Mouse (Mus musculus) Patski (cell line): ENCODE data around the gene Shisa3. TPM values are rescaled to one million over a fixed set of nuclear protein-coding genes. Genes with fewer than 3 reads are reported as not detected.

Source experiments
- ATAC-seq: fragments of 100-300 bp; one replicate; pipeline ENCODE4 v1.8.0; 2021
- CTCF ChIA-PET: fragments of 350-600 bp; sonication (Branson Sonifier 250); formaldehyde crosslinking; loops from one replicate; lab custom pipeline; 2022; ENCODE audit warnings: inconsistent platforms; lab: Charles Lee
- POLR2A ChIA-PET: fragments of 350-600 bp; sonication (Branson Sonifier 250); formaldehyde crosslinking; loops from one replicate; lab custom pipeline; 2022; ENCODE audit warnings: antibody characterized with exemption, inconsistent platforms; lab: Charles Lee
- DNase-seq: peaks from one replicate; pipeline ENCODE4 v3.0.0-alpha.2; 2011; ENCODE audit warnings: low read depth, low spot score
- H3K27me3 ChIP-seq: fragments of 371-371 bp; one replicate; pipeline ENCODE4 v1.5.1; 2021
- CTCF ChIP-seq: fragments of 100-300 bp; IDR thresholded peaks from one replicate; pipeline ENCODE4 v1.5.1; 2021
- in situ Hi-C: fragments of 300-500 bp; cut with MboI; formaldehyde crosslinking; loops from 3 replicates; pipeline ENCODE4 v1.11.1; 2018; ENCODE audit warnings: low pct_unique_long_range_greater_than_20kb, mixed read lengths
- polyA plus RNA-seq: library from polyadenylated mRNA; unstranded; gene quantifications from one replicate; pipeline ENCODE4 v1.2.3, GENCODE M21; 2021

Gene Shisa3
- polyA plus RNA-seq, 1 experiment from 2014 or later, result not detected

DNA sequence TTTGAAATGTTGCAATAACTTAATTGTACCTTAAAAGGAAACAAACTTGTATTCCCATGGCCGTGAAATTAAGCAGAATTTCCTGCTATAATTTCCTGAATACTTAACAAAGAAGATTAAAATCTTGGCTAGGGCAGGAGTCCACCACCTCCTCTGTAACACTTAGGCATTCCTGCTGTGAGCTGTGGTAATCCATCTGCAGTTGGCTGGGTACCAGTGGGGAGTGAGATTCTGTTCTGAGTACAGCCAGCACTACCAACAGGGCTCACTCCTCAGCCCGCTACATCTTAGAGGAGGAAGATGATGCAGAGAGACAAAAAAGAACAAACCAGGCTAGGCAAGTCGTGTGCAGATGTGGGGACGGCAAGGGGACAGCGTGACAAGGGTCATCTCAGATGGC lies 46.9 kb downstream of the Shisa3 start:
- no peak for ATAC-seq
- no peaks in the 10 kb centered on the region for H3K27me3 ChIP-seq
- in situ Hi-C loops, result no loop called here
- ChIA-PET POLR2A (no interaction called here), CTCF (interaction anchor here (1.9 kb wide), 1 partner anchor 73 kb away, joined by 4 read pairs; no protein-coding TSS in a partner anchor)
- TF ChIP-seq CTCF, result no peak
- no peak for DNase-seq

DNA sequence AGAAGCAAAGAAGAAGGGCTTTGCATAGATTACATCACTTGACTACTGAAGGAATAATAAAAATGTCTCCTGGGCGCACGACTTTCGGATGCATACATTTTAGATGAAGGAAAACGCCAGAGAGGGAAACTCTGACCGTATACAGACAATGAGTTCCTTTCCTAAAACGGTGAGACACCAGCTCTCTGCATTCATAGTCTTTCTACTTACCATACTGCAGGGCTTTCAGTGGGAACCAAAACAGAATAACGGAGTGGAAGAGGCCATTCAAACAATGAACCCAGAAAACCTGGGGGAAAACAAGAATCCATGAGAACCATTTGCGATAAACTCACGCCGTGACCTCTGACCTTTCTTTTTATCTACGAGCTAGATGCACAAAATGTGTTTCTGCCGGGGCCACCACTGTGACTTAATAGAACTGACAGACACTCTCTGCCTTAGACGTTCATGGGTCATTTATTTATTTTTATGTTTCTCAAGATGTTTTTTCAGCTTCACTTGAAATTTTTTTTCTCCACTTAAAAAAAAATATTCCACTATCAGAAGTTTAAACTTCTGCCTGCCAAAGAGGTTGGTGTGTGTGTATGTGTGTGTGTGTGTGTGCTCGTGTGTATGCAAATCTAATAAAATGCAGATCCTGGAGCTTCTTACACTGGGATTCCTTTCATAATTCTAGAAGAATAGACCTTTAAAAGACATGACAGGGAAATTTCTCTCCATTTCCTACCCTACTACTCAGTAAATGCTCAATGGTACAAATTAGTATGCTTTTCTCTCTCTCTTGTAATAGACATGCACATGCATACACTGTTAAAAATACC lies 48.2 kb downstream of the Shisa3 start:
- H3K27me3 ChIP-seq, result no peaks in the 10 kb centered on the region
- CTCF ChIA-PET, result interaction anchor here (0.7 kb wide), 1 partner anchor 12 kb away, joined by 3 read pairs; no protein-coding TSS in a partner anchor
- POLR2A ChIA-PET, result no interaction called here
- DNase-seq, result no peak
- in situ Hi-C loops, result no loop called here
- no peak for ATAC-seq
- no peak for TF ChIP-seq CTCF

DNA sequence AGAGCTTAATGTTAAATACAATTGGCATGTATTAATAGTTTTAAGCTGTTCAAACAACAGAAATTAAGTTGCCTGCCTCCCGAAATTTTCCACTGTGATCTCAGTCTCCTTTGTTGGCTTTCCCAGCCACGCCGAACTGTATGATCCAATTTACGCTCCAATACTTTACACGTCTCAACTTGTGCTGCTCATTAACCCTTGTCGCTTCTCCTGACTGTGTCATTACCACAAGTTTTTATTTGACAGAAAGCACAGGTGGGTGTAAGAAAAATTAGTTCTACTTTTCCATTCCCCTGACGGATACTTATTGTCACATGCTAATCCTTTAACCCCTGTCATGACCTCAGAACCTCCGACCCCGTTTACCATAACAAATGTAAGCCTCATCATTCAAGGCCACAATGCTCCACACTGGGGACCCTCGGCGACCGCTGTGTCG lies 49.2 kb downstream of the Shisa3 start:
- in situ Hi-C loops, result no loop called here
- DNase-seq (no peak), ATAC-seq (no peak)
- peaks cover 4% of the 10 kb centered on the region for H3K27me3 ChIP-seq
- no peak for TF ChIP-seq CTCF
- ChIA-PET CTCF (interaction anchor here (0.7 kb wide), 1 partner anchor 12 kb away, joined by 3 read pairs; no protein-coding TSS in a partner anchor), POLR2A (no interaction called here)

DNA sequence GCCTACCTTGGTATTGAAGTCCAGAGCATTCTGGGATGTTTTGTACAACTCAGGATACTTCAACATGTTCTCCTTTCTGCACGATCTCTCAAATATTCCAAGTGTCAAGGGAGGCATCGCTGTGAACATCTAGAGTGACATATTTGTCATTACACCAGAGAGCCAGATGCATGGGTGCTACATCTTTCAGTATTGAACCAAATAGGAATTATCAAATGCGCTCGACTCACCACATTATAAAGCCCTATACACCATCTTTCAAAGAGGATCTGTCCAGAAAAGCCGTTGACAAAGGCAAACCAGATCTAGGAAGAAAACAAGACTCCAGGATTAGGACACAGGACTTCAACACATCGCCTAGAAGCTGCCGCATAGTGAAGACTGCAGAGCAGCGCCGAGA lies 52.2 kb downstream of the Shisa3 start:
- POLR2A ChIA-PET, result no interaction called here
- TF ChIP-seq CTCF, result no peak
- ATAC-seq (no peak), DNase-seq (no peak)
- CTCF ChIA-PET, result no interaction called here
- in situ Hi-C loops, result no loop called here
- peaks cover 18% of the 10 kb centered on the region for H3K27me3 ChIP-seq

DNA sequence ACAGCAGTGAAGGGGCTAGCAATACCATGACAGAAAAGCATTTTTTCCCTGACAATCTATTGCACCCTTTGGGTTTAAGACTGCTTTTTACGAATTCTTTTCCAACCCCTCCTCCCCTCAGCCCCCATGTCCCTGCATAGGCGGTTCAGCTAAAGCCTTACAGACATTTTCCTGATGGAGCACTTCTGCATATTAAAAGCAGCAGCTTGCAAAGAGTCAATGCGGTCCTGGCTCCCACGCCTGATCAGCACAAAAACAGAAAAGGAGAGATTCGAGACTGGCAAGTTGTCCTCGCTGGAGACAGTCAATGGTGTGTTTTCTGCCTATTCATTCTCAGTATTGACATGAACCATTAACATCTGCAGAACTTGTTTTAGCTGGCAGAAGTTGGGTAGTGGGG lies 55.0 kb downstream of the Shisa3 start:
- ChIA-PET POLR2A (no interaction called here), CTCF (interaction anchor here (1.0 kb wide), 1 partner anchor 267 kb away, joined by 3 read pairs; no protein-coding TSS in a partner anchor)
- ATAC-seq, result no peak
- no peak for DNase-seq
- H3K27me3 ChIP-seq, result peaks cover 18% of the 10 kb centered on the region
- no peak for TF ChIP-seq CTCF
- in situ Hi-C loops, result no loop called here

DNA sequence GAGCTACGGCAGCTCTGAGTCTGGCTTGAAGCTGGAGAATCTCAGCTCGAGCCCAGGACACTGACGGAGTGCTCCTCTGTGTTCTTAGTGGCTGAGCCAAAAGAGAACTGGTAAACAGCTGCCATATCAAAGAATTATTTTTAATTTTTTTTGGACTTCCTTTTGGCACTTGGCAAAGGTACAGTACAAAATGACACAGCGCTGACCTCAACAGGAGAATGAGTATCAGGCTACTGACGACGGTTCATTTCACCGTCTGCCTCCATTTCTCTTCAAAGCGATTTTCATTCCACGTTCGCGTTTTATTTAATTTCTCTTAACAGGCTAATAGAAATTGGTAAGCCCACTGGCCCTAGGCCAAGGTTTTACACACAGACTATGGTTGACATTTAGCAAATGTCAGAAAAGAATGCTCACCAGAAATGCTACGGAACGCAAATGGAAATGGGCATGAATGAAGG lies 61.8 kb downstream of the Shisa3 start:
- no peak for TF ChIP-seq CTCF
- ChIA-PET POLR2A (no interaction called here), CTCF (interaction anchor here (0.6 kb wide), 1 partner anchor 1709 kb away, joined by 3 read pairs; no protein-coding TSS in a partner anchor)
- DNase-seq, result no peak
- ATAC-seq, result no peak
- H3K27me3 ChIP-seq, result peaks cover under 1% of the 10 kb centered on the region
- in situ Hi-C loops, result no loop called here

DNA sequence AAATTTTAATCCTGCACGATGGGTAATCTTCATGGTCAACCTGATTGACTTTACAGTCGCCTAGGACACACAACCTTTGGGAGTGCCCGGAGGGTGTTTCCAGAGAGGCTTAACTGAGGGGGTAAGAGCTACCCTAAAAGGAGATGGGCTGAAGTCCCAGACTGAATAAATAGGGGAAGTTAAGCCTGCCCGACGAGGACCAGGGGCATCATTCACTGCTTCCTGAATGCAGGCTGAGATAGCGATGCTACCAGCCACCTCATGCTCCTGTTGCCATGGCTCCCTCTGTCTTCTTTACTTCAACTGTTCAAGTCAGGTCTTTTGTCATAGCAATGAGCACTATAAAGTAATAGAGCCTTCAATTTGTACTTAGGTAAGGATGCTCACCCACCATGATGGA lies 62.5 kb downstream of the Shisa3 start:
- TF ChIP-seq CTCF, result no peak
- POLR2A ChIA-PET, result no interaction called here
- in situ Hi-C loops, result no loop called here
- peaks cover 2% of the 10 kb centered on the region for H3K27me3 ChIP-seq
- ATAC-seq (no peak), DNase-seq (no peak)
- CTCF ChIA-PET, result no interaction called here

DNA sequence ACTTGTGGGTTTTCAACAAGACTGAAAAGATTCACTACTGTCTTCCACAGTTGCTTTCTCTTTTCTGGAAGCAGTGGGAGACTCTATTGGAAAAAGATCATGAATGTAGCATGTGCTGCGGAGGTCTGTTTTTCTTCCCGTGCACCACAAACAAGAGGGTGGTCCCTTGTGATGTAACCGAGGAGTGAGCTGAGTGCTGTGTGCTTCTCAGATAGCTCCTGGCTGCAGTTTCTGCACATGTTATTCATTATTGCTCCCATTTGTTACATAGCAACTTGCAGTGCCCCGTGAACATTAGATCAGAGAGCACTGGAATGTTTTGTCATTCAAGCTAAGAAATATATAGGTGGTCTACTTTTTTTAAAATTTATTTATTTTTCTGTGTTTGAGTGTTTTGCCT lies 65.3 kb downstream of the Shisa3 start:
- peaks cover 2% of the 10 kb centered on the region for H3K27me3 ChIP-seq
- POLR2A ChIA-PET, result no interaction called here
- CTCF ChIA-PET, result no interaction called here
- no peak for ATAC-seq
- no peak for DNase-seq
- in situ Hi-C loops, result no loop called here
- no peak for TF ChIP-seq CTCF

Other genes starting within 250 kb of the Shisa3 start
- 1.1 TPM for gene Bend4, start 179.6 kb upstream of the Shisa3 start, polyA plus RNA-seq
- gene Atp8a1, start 239.6 kb downstream of the Shisa3 start, polyA plus RNA-seq, result 1.8 TPM